Mouse (Mus musculus) stomach, embryonic 15.5 days (tissue): Measurements from ENCODE around the gene Ccdc180. TPM values are rescaled to one million over a fixed set of nuclear protein-coding genes. Genes with fewer than 3 reads are reported as not detected.

Experiments used
- ATAC-seq: fragments of 200-750 bp; cut with Nextera tagmentation; 2 replicates; pipeline ENCODE4 v1.8.0; 2017; ENCODE audit warnings: low read depth, moderate number of reproducible peaks, moderate TSS enrichment; ENCODE audit not compliant: insufficient read depth, low FRiP score
- H3K27ac ChIP-seq: fragments of 300-500 bp; sonication (generic); 2 replicates; pipeline ENCODE4 v1.5.1; 2015; ENCODE audit warnings: mild to moderate bottlenecking, inconsistent platforms
- H3K27me3 ChIP-seq: fragments of 300-500 bp; sonication (generic); replicated peaks from 2 replicates; pipeline ENCODE4 v1.6.1; 2015; ENCODE audit warnings: inconsistent platforms
- H3K36me3 ChIP-seq: fragments of 300-500 bp; sonication (generic); 2 replicates; pipeline ENCODE4 v1.6.1; 2015; ENCODE audit warnings: inconsistent platforms
- H3K4me1 ChIP-seq: fragments of 300-500 bp; sonication (generic); 2 replicates; pipeline ENCODE4 v1.6.1; 2015; ENCODE audit warnings: inconsistent platforms
- H3K4me2 ChIP-seq: fragments of 300-500 bp; sonication (generic); 2 replicates; pipeline ENCODE4 v1.6.1; 2015; ENCODE audit warnings: mild to moderate bottlenecking, inconsistent platforms
- H3K4me3 ChIP-seq: fragments of 300-500 bp; sonication (generic); replicated peaks from 2 replicates; pipeline ENCODE4 v1.5.1; 2015; ENCODE audit warnings: inconsistent platforms
- H3K9ac ChIP-seq: fragments of 300-500 bp; sonication (generic); 2 replicates; pipeline ENCODE4 v1.6.1; 2015; ENCODE audit warnings: inconsistent platforms
- H3K9me3 ChIP-seq: fragments of 300-500 bp; sonication (generic); 2 replicates; pipeline ENCODE4 v1.6.1; 2016; ENCODE audit warnings: inconsistent platforms
- WGBS: fragments of 180-500 bp; shearing (Covaris S2); methylation state at CpG from one replicate; pipeline ENCODE4 v1.1.7; 2015; 5-methylcytosine and 5-hydroxymethylcytosine counted together
- polyA plus RNA-seq: library from polyadenylated mRNA; unstranded; fragments of >200 nt; fragmentation: Nextera tagmentation; extraction: Ambion mirVana; gene quantifications from 2 replicates; pipeline ENCODE4 v1.2.1, GENCODE M21; 2015

Gene Ccdc180
- polyA plus RNA-seq, 1 experiment from 2014 or later, result 0.12 TPM

DNA sequence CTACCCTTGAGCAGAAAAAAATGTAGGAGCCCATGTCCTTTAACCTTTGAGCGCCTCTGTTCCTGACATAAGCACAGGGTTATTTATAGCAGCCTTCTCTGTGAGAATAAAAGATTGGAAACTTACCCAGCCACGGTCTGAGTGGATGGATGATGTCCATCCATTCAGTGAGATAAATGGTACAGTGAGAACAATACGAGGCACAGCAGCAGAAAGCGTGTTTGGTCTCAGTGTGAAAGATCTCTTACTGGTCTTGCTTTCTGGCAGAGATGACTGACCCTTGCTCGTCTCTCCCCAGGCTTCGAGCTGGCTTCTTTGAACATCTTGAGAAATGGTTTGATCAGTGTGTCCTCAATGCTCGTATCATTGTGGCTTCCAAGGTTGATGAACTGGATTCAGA is 27.0 kb downstream of the Ccdc180 start:
- WGBS, result 69% methylated on average over 7 of the region's 7 CpGs
- Histone ChIP-seq H3K4me1 (no peaks in the 10 kb centered on the region), H3K4me3 (no peak overlapping the region), H3K9ac (no peak overlapping the region), H3K36me3 (no peaks in the 10 kb centered on the region), H3K4me2 (no peak overlapping the region), H3K27ac (no peak overlapping the region), H3K27me3 (no peaks in the 10 kb centered on the region), H3K9me3 (no peaks in the 10 kb centered on the region)
- no peak for ATAC-seq

DNA sequence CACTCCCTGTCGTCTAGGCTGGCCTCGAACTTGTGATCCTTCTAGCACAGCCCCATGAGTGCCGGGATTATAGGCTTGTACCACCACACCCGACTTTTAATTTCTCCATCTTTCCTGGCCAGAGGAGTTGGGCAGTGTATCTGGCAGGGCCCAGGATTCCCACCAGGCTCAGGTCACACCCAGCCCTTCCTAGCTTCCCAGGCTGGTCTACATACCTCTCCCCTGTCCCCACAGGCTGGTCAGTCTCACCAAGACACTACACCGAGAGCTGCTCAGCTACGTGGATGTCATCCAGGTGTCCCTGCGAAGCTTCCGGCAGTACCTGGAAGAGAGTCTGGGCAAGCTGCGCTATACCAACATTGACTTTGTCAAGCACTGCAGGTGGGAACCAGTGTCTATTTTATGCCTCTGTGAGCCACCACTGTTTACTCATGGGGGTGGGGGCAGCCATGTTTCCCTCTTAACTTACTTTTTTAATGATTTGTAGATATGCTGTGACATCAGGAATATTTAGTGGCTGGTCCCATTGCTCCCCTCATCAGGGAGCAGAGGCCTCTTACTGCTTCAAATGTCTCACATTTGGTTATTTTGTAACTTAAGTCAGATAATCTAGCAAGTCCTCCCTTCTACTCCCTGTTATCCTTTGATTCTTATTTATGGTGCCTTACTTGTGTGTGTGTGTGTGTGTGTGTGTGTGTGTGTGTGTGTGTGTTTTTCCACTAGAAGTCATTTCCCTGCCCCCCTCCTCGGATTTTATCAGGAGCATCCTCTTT is 31.7 kb downstream of the Ccdc180 start:
- 78% methylated on average over 10 of the region's 10 CpGs for WGBS
- Histone ChIP-seq H3K36me3 (no peaks in the 10 kb centered on the region), H3K4me1 (no peaks in the 10 kb centered on the region), H3K4me2 (no peak overlapping the region; the same call in 1 of the 2 replicates), H3K27ac (no peak overlapping the region), H3K4me3 (no peak overlapping the region), H3K27me3 (no peaks in the 10 kb centered on the region; the same call in 1 of the 2 replicates), H3K9me3 (no peaks in the 10 kb centered on the region), H3K9ac (no peak overlapping the region)
- no peak for ATAC-seq

DNA sequence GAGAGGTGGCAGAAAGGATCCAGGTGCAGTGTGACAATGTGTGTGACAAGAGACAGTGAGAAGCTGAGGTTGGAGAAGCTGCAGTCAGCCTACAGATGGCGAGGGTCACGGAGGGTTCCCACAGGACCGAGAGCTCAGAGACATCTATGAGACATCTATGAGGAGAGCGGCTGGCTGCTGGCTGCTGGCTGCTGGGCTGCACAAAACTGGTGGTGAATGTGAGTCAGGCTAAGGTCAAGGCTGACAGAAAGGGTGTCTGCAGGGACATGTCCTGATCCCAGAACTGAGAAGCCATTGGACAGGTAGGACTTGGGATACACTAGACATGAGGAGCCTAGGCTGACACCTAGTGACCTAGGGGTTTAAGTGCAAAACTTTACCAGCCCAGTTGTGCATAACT is 33.9 kb downstream of the Ccdc180 start:
- no peaks in the 10 kb centered on the region; the same call in 1 of the 2 replicates for H3K27me3 ChIP-seq
- no peaks in the 10 kb centered on the region for H3K9me3 ChIP-seq
- WGBS, result 80% methylated on average over 4 of the region's 4 CpGs
- H3K9ac ChIP-seq, result no peak overlapping the region
- no peak for ATAC-seq
- no peaks in the 10 kb centered on the region for H3K4me1 ChIP-seq
- H3K4me2 ChIP-seq, result no peak overlapping the region
- H3K27ac ChIP-seq, result no peak overlapping the region
- H3K4me3 ChIP-seq, result no peak overlapping the region
- H3K36me3 ChIP-seq, result no peaks in the 10 kb centered on the region

DNA sequence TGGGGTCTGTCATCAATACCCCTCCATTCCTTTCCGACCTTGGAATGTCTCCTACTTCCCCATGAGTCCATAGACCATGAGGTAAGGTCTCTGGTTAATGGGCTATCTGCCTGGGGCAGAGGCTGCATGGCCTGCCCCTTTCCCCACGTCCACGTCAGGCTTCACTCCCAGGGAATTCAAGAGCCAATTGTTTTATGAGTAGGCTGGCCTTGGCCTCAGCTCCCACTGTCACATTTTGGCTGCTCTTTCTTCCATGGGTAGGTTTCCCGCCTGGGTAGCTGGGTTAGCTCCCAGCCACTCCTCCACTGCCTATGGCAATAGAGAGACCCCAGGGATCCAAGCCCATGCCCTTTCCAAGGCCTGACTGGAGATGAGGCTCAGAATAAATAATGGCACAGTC is 38.5 kb downstream of the Ccdc180 start:
- 78% methylated on average over 4 of the region's 4 CpGs for WGBS
- Histone ChIP-seq H3K4me2 (no peak overlapping the region), H3K27me3 (no peaks in the 10 kb centered on the region; the same call in 1 of the 2 replicates), H3K27ac (no peak overlapping the region), H3K4me3 (no peak overlapping the region), H3K9ac (no peak overlapping the region), H3K36me3 (no peaks in the 10 kb centered on the region), H3K9me3 (no peaks in the 10 kb centered on the region), H3K4me1 (no peaks in the 10 kb centered on the region)
- ATAC-seq, result no peak

DNA sequence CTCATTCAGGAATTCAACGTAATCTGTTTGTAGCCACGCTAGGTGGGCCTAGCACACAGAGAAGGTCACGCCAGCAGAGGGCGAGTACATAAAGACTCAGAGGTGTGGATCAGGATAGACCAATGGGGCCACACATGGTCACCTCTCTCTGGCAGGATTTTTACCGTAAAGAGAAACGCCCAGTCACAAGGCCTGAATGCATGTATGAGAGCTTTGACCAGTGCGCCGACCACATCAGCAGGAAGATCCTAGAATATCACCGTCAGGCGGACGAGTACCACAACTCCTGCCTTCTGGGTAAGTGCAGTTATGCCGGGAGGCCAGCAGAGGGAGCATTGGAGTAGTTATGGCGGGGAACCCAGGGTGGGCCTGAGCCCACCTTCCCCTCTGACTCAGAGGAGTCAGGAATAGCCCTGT is 51.5 kb downstream of the Ccdc180 start:
- 20% methylated on average over 13 of the region's 13 CpGs for WGBS
- Histone ChIP-seq H3K9ac (no peak overlapping the region), H3K27me3 (no peaks in the 10 kb centered on the region), H3K4me2 (0 out of 2 replicates have a peak overlapping the region, but pooled peaks have one; percentile 12), H3K27ac (no peak overlapping the region), H3K4me1 (no peaks in the 10 kb centered on the region), H3K36me3 (no peaks in the 10 kb centered on the region), H3K9me3 (no peaks in the 10 kb centered on the region), H3K4me3 (no peak overlapping the region)
- ATAC-seq, result peak; percentile 35; the same call in 1 of the 2 replicates

DNA sequence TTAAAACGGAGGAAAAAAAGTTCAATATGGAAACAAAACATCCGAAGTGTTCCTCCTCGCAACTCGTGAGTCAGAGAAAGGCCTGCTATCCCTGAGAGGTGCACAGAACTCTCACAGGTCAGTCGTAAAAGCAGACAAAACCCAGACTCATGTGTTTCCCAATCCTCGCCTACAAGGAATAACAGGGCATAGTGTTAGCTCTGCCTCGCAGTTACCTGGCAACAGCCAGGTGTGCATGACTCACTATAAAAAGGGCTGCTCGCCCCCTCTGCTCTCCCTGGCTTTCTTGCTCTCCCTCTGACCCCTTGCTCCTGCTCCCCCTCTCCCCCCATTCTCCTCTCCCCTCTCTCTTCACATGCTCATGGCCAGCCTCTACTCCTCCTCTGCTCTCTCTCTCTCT is 57.6 kb downstream of the Ccdc180 start:
- no peak overlapping the region for H3K27ac ChIP-seq
- H3K9ac ChIP-seq, result no peak overlapping the region
- H3K27me3 ChIP-seq, result no peaks in the 10 kb centered on the region
- ATAC-seq, result peak; percentile 54; the same call in 1 of the 2 replicates
- no peak overlapping the region for H3K4me2 ChIP-seq
- 0 out of 2 replicates have a peak, but pooled peaks cover 3% of the 10 kb centered on the region for H3K4me1 ChIP-seq
- H3K36me3 ChIP-seq, result no peaks in the 10 kb centered on the region
- no peak overlapping the region for H3K4me3 ChIP-seq
- WGBS, result 55% methylated on average over 8 of the region's 8 CpGs
- no peaks in the 10 kb centered on the region for H3K9me3 ChIP-seq

DNA sequence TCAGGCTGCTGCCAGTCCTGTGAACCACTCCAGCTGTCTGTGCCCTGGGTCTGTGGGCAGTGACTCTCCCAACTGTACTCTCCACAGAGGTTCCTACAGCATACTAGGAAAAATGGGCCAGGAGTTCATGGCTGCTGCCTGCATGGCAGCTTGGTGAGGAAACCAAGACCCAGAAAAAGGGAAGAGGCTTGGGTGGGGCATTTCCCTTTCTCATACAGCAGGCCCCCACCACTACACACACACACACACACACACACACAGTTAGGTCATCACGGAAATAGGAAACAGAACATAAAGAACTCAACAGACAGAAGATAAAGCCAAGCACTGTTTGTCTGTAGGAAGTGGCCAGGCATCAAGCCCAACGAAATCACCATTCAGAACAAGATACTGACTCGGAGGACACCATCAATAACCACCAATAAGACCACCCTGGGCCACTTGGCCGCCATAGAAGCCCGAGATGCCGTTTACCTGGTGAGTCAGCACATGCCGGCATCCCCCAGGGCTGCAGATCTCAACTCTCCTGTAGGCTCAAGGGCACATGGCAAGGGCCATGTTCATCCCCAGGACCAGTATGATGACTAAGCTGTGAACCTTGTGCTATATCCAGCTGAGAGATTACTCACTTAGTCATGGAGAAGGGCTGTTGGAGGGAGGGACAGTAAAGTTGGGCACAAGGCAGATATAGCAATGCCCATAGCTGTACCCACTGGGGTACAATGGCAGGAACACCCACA is 59.2 kb downstream of the Ccdc180 start:
- Histone ChIP-seq H3K9ac (no peak overlapping the region), H3K9me3 (no peaks in the 10 kb centered on the region), H3K4me2 (0 out of 2 replicates have a peak overlapping the region, but pooled peaks have one; percentile 8), H3K4me3 (no peak overlapping the region), H3K27me3 (no peaks in the 10 kb centered on the region), H3K36me3 (no peaks in the 10 kb centered on the region), H3K27ac (peak overlapping the region; percentile 7; the same call in 1 of the 2 replicates), H3K4me1 (0 out of 2 replicates have a peak, but pooled peaks cover 3% of the 10 kb centered on the region)
- ATAC-seq, result no peak
- WGBS, result 68% methylated on average over 7 of the region's 7 CpGs

DNA sequence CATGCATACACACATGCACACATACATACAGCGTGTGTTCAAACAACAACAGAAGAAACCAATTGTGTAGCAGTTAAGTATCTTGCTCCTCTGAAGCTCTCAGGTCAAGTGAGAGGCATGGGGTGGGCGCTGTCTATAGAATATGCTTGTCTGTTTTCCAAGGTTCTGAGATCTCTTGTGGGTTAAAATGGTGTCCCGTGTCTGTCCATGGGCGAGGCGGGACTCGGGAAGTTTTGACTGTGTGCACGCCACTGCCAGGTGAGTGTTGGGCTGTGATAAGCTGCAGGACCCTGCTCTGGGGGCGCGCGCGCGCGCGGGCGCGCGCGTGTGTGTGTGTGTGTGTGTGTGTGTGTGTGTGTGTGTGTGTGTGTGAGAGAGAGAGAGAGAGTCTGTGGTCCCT is 61.7 kb downstream of the Ccdc180 start:
- no peaks in the 10 kb centered on the region for H3K9me3 ChIP-seq
- no peak overlapping the region for H3K4me3 ChIP-seq
- H3K27me3 ChIP-seq, result no peaks in the 10 kb centered on the region
- H3K9ac ChIP-seq, result no peak overlapping the region
- no peaks in the 10 kb centered on the region for H3K36me3 ChIP-seq
- H3K27ac ChIP-seq, result no peak overlapping the region
- H3K4me1 ChIP-seq, result 0 out of 2 replicates have a peak, but pooled peaks cover 3% of the 10 kb centered on the region
- 90% methylated on average over 10 of the region's 18 CpGs for WGBS
- H3K4me2 ChIP-seq, result no peak overlapping the region
- ATAC-seq, result no peak

DNA sequence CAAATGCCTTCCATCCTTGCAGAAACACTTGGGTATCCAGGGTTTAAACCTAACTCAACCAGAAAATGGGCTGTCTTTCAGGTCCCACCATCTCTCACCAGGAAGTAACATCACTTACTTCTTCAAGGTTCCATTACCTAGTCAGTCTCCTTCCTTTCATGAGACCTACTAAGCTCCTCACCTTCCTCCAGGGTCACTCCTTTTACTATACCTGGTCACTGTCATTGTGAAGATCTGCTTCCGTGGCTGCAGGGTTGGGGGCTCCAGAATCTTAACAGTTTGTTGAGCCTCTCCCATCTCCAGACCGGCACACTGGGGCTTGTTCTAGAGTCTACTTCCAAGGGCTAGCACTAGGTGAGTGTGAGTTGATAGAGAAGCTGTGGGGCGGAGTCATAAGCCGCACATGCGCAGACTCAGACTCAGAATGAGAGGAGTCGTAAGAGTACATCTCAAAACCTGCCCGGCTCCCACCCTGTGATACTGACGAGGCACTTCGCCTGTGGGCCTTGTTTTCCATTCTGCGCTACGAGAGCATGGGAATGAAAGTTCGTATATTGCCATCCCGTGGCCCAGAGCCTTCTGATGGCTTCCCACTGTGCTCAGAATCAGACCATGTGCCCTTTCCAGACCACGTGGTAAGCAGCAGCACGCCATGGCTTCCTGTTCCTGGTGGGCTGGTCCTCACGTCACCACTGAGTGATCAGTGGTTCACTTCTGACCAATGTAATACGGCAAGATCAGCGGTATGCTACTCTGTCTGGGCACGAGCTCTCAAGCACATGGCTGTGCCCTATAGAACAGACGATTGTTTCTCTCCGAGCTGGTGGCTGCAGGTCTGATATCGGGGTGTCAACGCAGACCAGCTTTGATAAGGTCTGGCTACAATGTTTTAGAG is 63.2 kb downstream of the Ccdc180 start:
- Histone ChIP-seq H3K4me3 (no peak overlapping the region), H3K36me3 (no peaks in the 10 kb centered on the region), H3K4me2 (no peak overlapping the region), H3K9me3 (no peaks in the 10 kb centered on the region), H3K4me1 (0 out of 2 replicates have a peak, but pooled peaks cover 3% of the 10 kb centered on the region), H3K9ac (no peak overlapping the region), H3K27me3 (no peaks in the 10 kb centered on the region), H3K27ac (no peak overlapping the region)
- WGBS, result 86% methylated on average over 23 of the region's 23 CpGs
- no peak for ATAC-seq

DNA sequence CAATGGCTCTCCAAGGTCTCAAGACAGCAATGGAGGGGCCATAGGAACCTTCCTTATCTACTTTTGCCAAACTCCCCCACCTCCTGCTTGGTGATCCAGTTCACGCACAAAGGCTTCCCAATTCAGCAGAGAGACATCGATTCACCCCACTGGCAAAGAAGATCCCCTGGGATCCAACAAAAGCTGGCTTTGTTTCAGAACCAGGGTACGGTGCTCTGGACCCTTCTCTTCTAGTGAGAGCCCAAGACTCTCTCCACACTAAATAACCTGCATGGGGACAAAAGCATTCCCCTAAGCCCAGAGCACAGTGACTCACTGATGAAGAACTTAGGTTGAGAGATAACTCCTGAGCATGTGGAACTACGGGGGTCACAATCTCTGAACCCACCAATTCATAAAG is 65.1 kb downstream of the Ccdc180 start:
- Histone ChIP-seq H3K4me2 (no peak overlapping the region), H3K4me3 (no peak overlapping the region), H3K9ac (no peak overlapping the region), H3K27ac (no peak overlapping the region), H3K27me3 (no peaks in the 10 kb centered on the region), H3K36me3 (no peaks in the 10 kb centered on the region), H3K4me1 (no peaks in the 10 kb centered on the region), H3K9me3 (no peaks in the 10 kb centered on the region)
- 85% methylated on average over 4 of the region's 4 CpGs for WGBS
- no peak for ATAC-seq

DNA sequence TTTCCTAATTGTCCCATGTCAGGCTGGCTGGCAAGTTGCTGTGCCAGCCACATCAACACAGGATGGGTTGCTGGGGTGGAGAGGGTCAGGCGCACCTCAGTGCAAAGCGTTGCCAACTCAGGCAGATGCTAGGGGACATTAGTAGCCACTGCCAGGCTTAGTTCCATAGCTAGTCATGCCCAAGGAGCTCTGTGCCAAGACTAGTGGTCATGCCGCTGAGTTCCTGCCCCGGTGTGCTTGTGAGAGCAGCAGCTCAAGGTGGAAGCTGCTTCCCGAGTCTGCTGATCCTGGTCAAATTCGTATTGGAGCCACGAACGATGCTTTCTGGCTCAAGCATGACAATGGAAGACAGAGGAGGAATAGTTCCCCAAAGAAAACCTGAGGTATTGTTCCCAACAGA is 66.0 kb downstream of the Ccdc180 start:
- H3K27me3 ChIP-seq, result no peaks in the 10 kb centered on the region
- H3K4me1 ChIP-seq, result no peaks in the 10 kb centered on the region
- no peak overlapping the region for H3K9ac ChIP-seq
- no peak overlapping the region for H3K4me2 ChIP-seq
- WGBS, result 94% methylated on average over 8 of the region's 8 CpGs
- H3K9me3 ChIP-seq, result no peaks in the 10 kb centered on the region
- H3K4me3 ChIP-seq, result no peak overlapping the region
- no peak overlapping the region for H3K27ac ChIP-seq
- no peak for ATAC-seq
- no peaks in the 10 kb centered on the region for H3K36me3 ChIP-seq
